Mouse (Mus musculus): ENCODE results near the gene Aebp2. TPM values are rescaled to one million over a fixed set of nuclear protein-coding genes. Genes with fewer than 3 reads are reported as not detected.

The Aebp2 gene
- polyA plus RNA-seq, 1 experiment from 2014 or later = 27.1 TPM

- ATAC-seq (ENCODE audit: low FRiP score, low read depth) = no peak
- 41% methylated on average over 4 of the region's 4 CpGs for WGBS
- Histone ChIP-seq H3K9ac (replicated peaks) (peak overlapping the region; percentile 20; the same call in 1 of the 2 replicates), H3K4me2 (replicated peaks) (peak overlapping the region; percentile 25), H3K27me3 (no peaks in the 10 kb centered on the region), H3K27ac (replicated peaks) (peak overlapping the region; percentile 39; the same call in 1 of the 2 replicates), H3K4me1 (peaks cover 37% of the 10 kb centered on the region), H3K36me3 (peaks cover 17% of the 10 kb centered on the region), H3K9me3 (no peaks in the 10 kb centered on the region), H3K4me3 (no peak overlapping the region)
Measured at GRCm38 (mm10) chr6:140630306-140630705, 7.8 kb downstream of the Aebp2 start.

GRCm38 (mm10) chr6:140633616-140634015 lies 11.2 kb downstream of the Aebp2 start:
- no peak overlapping the region for H3K4me3 ChIP-seq
- H3K36me3 ChIP-seq = peaks cover 47% of the 10 kb centered on the region
- no peak overlapping the region for H3K27ac ChIP-seq (replicated peaks)
- peaks cover 13% of the 10 kb centered on the region for H3K4me1 ChIP-seq
- H3K4me2 ChIP-seq (replicated peaks) = no peak overlapping the region
- no peak for ATAC-seq (ENCODE audit: low FRiP score, low read depth)
- no peaks in the 10 kb centered on the region for H3K27me3 ChIP-seq
- no peak overlapping the region for H3K9ac ChIP-seq (replicated peaks)
- WGBS = 94% methylated on average over 8 of the region's 8 CpGs
- H3K9me3 ChIP-seq = no peaks in the 10 kb centered on the region

- ATAC-seq (ENCODE audit: low FRiP score, low read depth) = no peak
- peaks cover 67% of the 10 kb centered on the region for H3K36me3 ChIP-seq
- WGBS = 95% methylated on average over 4 of the region's 4 CpGs
- no peaks in the 10 kb centered on the region for H3K27me3 ChIP-seq
- no peak overlapping the region for H3K4me3 ChIP-seq
- H3K9ac ChIP-seq (replicated peaks) = no peak overlapping the region
- H3K9me3 ChIP-seq = no peaks in the 10 kb centered on the region
- no peak overlapping the region for H3K4me2 ChIP-seq (replicated peaks)
- H3K27ac ChIP-seq (replicated peaks) = no peak overlapping the region
- H3K4me1 ChIP-seq = no peaks in the 10 kb centered on the region
Measured at GRCm38 (mm10) chr6:140636290-140636689, 13.8 kb downstream of the Aebp2 start.

GRCm38 (mm10) chr6:140642010-140642409 lies 19.5 kb downstream of the Aebp2 start:
- Histone ChIP-seq H3K27ac (replicated peaks) (no peak overlapping the region), H3K4me3 (no peak overlapping the region), H3K9me3 (no peaks in the 10 kb centered on the region), H3K27me3 (no peaks in the 10 kb centered on the region), H3K9ac (replicated peaks) (no peak overlapping the region), H3K4me1 (no peaks in the 10 kb centered on the region), H3K36me3 (peaks cover 78% of the 10 kb centered on the region), H3K4me2 (replicated peaks) (no peak overlapping the region)
- 87% methylated on average over 7 of the region's 7 CpGs for WGBS
- ATAC-seq (ENCODE audit: low FRiP score, low read depth) = no peak

- Histone ChIP-seq H3K9ac (replicated peaks) (no peak overlapping the region), H3K4me2 (replicated peaks) (no peak overlapping the region), H3K4me3 (no peak overlapping the region), H3K4me1 (no peaks in the 10 kb centered on the region), H3K36me3 (peaks cover 77% of the 10 kb centered on the region), H3K9me3 (no peaks in the 10 kb centered on the region), H3K27ac (replicated peaks) (no peak overlapping the region), H3K27me3 (no peaks in the 10 kb centered on the region)
- WGBS = 94% methylated on average over 12 of the region's 12 CpGs
- ATAC-seq (ENCODE audit: low FRiP score, low read depth) = no peak
Measured at GRCm38 (mm10) chr6:140642655-140643054, 20.2 kb downstream of the Aebp2 start.

GRCm38 (mm10) chr6:140645931-140646330 lies 23.5 kb downstream of the Aebp2 start:
- H3K27me3 ChIP-seq = no peaks in the 10 kb centered on the region
- H3K9ac ChIP-seq (replicated peaks) = no peak overlapping the region
- H3K4me2 ChIP-seq (replicated peaks) = no peak overlapping the region
- no peak overlapping the region for H3K27ac ChIP-seq (replicated peaks)
- H3K4me3 ChIP-seq = no peak overlapping the region
- H3K9me3 ChIP-seq = no peaks in the 10 kb centered on the region
- ATAC-seq (ENCODE audit: low FRiP score, low read depth) = no peak
- no peaks in the 10 kb centered on the region for H3K4me1 ChIP-seq
- H3K36me3 ChIP-seq = peaks cover 75% of the 10 kb centered on the region

- H3K27ac ChIP-seq (replicated peaks) = no peak overlapping the region
- H3K27me3 ChIP-seq = no peaks in the 10 kb centered on the region
- H3K9ac ChIP-seq (replicated peaks) = no peak overlapping the region
- H3K4me1 ChIP-seq = no peaks in the 10 kb centered on the region
- peaks cover 69% of the 10 kb centered on the region for H3K36me3 ChIP-seq
- ATAC-seq (ENCODE audit: low FRiP score, low read depth) = no peak
- WGBS = 82% methylated on average over 6 of the region's 6 CpGs
- no peaks in the 10 kb centered on the region for H3K9me3 ChIP-seq
- H3K4me3 ChIP-seq = no peak overlapping the region
- H3K4me2 ChIP-seq (replicated peaks) = no peak overlapping the region
Measured at GRCm38 (mm10) chr6:140646892-140647291, 24.4 kb downstream of the Aebp2 start.

GRCm38 (mm10) chr6:140649812-140650211 lies 27.3 kb downstream of the Aebp2 start:
- WGBS = 12% methylated on average over 1 of the region's 1 CpGs
- ATAC-seq (ENCODE audit: low FRiP score, low read depth) = no peak
- H3K27ac ChIP-seq (replicated peaks) = no peak overlapping the region

GRCm38 (mm10) chr6:140651923-140652322 lies 29.5 kb downstream of the Aebp2 start:
- WGBS = 94% methylated on average over 7 of the region's 7 CpGs
- Histone ChIP-seq H3K4me2 (replicated peaks) (no peak overlapping the region), H3K4me1 (no peaks in the 10 kb centered on the region), H3K9me3 (no peaks in the 10 kb centered on the region), H3K4me3 (no peak overlapping the region), H3K9ac (replicated peaks) (no peak overlapping the region), H3K36me3 (peaks cover 55% of the 10 kb centered on the region), H3K27me3 (no peaks in the 10 kb centered on the region), H3K27ac (replicated peaks) (no peak overlapping the region)
- ATAC-seq (ENCODE audit: low FRiP score, low read depth) = no peak

More at GRCm38 (mm10) chr6:140649812-140650211, 27.3 kb downstream of the Aebp2 start:
- H3K27me3 ChIP-seq = no peaks in the 10 kb centered on the region
- H3K9me3 ChIP-seq = no peaks in the 10 kb centered on the region
- no peaks in the 10 kb centered on the region for H3K4me1 ChIP-seq
- no peak overlapping the region for H3K4me2 ChIP-seq (replicated peaks)
- H3K9ac ChIP-seq (replicated peaks) = no peak overlapping the region
- peaks cover 63% of the 10 kb centered on the region for H3K36me3 ChIP-seq
- no peak overlapping the region for H3K4me3 ChIP-seq

GRCm38 (mm10) chr6:140655451-140655850 lies 33.0 kb downstream of the Aebp2 start:
- Histone ChIP-seq H3K4me2 (replicated peaks) (no peak overlapping the region), H3K27ac (replicated peaks) (no peak overlapping the region), H3K36me3 (peaks cover 33% of the 10 kb centered on the region), H3K27me3 (no peaks in the 10 kb centered on the region), H3K9me3 (no peaks in the 10 kb centered on the region), H3K9ac (replicated peaks) (no peak overlapping the region), H3K4me1 (no peaks in the 10 kb centered on the region), H3K4me3 (no peak overlapping the region)
- WGBS = 93% methylated on average over 7 of the region's 7 CpGs
- ATAC-seq (ENCODE audit: low FRiP score, low read depth) = no peak

GRCm38 (mm10) chr6:140656991-140657390 lies 34.5 kb downstream of the Aebp2 start:
- Histone ChIP-seq H3K9me3 (no peaks in the 10 kb centered on the region), H3K4me3 (no peak overlapping the region), H3K36me3 (peaks cover 25% of the 10 kb centered on the region), H3K27ac (replicated peaks) (no peak overlapping the region), H3K4me2 (replicated peaks) (no peak overlapping the region), H3K27me3 (no peaks in the 10 kb centered on the region), H3K4me1 (no peaks in the 10 kb centered on the region), H3K9ac (replicated peaks) (no peak overlapping the region)
- ATAC-seq (ENCODE audit: low FRiP score, low read depth) = no peak
- 97% methylated on average over 3 of the region's 3 CpGs for WGBS

- no peak for ATAC-seq (ENCODE audit: low FRiP score, low read depth)
- Histone ChIP-seq H3K4me3 (no peak overlapping the region), H3K4me1 (no peaks in the 10 kb centered on the region), H3K4me2 (replicated peaks) (no peak overlapping the region), H3K27me3 (no peaks in the 10 kb centered on the region), H3K9ac (replicated peaks) (no peak overlapping the region), H3K36me3 (peaks cover 19% of the 10 kb centered on the region), H3K9me3 (no peaks in the 10 kb centered on the region), H3K27ac (replicated peaks) (0 out of 2 replicates have a peak overlapping the region, but pooled peaks have one; percentile 20)
- 86% methylated on average over 3 of the region's 3 CpGs for WGBS
Measured at GRCm38 (mm10) chr6:140657920-140658522, 35.6 kb downstream of the Aebp2 start.

GRCm38 (mm10) chr6:140661111-140661510 lies 38.6 kb downstream of the Aebp2 start:
- Histone ChIP-seq H3K27ac (replicated peaks) (no peak overlapping the region), H3K4me3 (no peak overlapping the region), H3K4me2 (replicated peaks) (no peak overlapping the region), H3K9me3 (no peaks in the 10 kb centered on the region), H3K36me3 (no peaks in the 10 kb centered on the region), H3K9ac (replicated peaks) (no peak overlapping the region), H3K4me1 (no peaks in the 10 kb centered on the region), H3K27me3 (no peaks in the 10 kb centered on the region)
- WGBS = 94% methylated on average over 10 of the region's 10 CpGs
- no peak for ATAC-seq (ENCODE audit: low FRiP score, low read depth)

All from midbrain, embryonic 12.5 days (tissue).